Mouse (Mus musculus) limb, embryonic 10.5 days (tissue): Measurements from ENCODE around the gene Igfn1. TPM values are rescaled to one million over a fixed set of nuclear protein-coding genes. Genes with fewer than 3 reads are reported as not detected.

Source experiments
- DNase-seq: peaks from one replicate; pipeline ENCODE4 v3.0.0-alpha.2; 2017; ENCODE audit warnings: low spot score
- H3K27ac ChIP-seq: fragments of 300-500 bp; sonication (generic); 2 replicates; pipeline ENCODE4 v1.5.1; 2016; ENCODE audit warnings: mild to moderate bottlenecking
- H3K27me3 ChIP-seq: fragments of 300-500 bp; sonication (generic); 2 replicates; pipeline ENCODE4 v1.6.1; 2016; ENCODE audit warnings: low read depth, mild to moderate bottlenecking; ENCODE audit not compliant: poor library complexity, severe bottlenecking
- H3K36me3 ChIP-seq: fragments of 300-500 bp; sonication (generic); 2 replicates; pipeline ENCODE4 v1.6.1; 2016; ENCODE audit warnings: mild to moderate bottlenecking, moderate library complexity
- H3K4me1 ChIP-seq: fragments of 300-500 bp; sonication (generic); 2 replicates; pipeline ENCODE4 v1.6.1; 2016
- H3K4me3 ChIP-seq: fragments of 300-500 bp; sonication (generic); 2 replicates; pipeline ENCODE4 v1.5.1; 2016; ENCODE audit warnings: mild to moderate bottlenecking, moderate library complexity
- H3K9me3 ChIP-seq: fragments of 300-500 bp; sonication (generic); replicated peaks from 2 replicates; pipeline ENCODE4 v1.6.1; 2016; ENCODE audit warnings: mild to moderate bottlenecking
- WGBS: fragments of 180-500 bp; shearing (Covaris S2); methylation state at CpG from one replicate; pipeline ENCODE4 v1.1.7; 2016; 5-methylcytosine and 5-hydroxymethylcytosine counted together
- polyA plus RNA-seq: library from polyadenylated mRNA; unstranded; fragments of >200 nt; fragmentation: Nextera tagmentation; extraction: Ambion mirVana; gene quantifications from 2 replicates; pipeline ENCODE4 v1.2.1, GENCODE M21; 2016

The Igfn1 gene
- 0.04 TPM in 1 of 2 replicates, not detected in the other for polyA plus RNA-seq

- 67% methylated on average over 3 of the region's 3 CpGs for WGBS
Measured at GRCm38 (mm10) chr1:136006292-136006748, at the start of gene Igfn1. TSS of gene Igfn1 (minus strand) at chr1:136006342.

GRCm38 (mm10) chr1:136055771-136056170 is 49.6 kb upstream of the Igfn1 start:
- peaks cover 39% of the 10 kb centered on the region for H3K27me3 ChIP-seq
- 82% methylated on average over 3 of the region's 3 CpGs for WGBS
- peaks cover 18% of the 10 kb centered on the region for H3K4me1 ChIP-seq
- H3K27ac ChIP-seq = no peak overlapping the region
- DNase-seq = no peak
- no peak overlapping the region for H3K4me3 ChIP-seq
- no peaks in the 10 kb centered on the region for H3K9me3 ChIP-seq
- H3K36me3 ChIP-seq = no peaks in the 10 kb centered on the region

More at GRCm38 (mm10) chr1:136006292-136006748, at the start of gene Igfn1:
- H3K36me3 ChIP-seq = no peaks in the 10 kb centered on the region
- H3K27ac ChIP-seq = no peak within 1 kb of the TSS
- peak within 1 kb of the TSS; percentile 53 for H3K4me3 ChIP-seq
- peaks cover 10% of the 10 kb centered on the region for H3K4me1 ChIP-seq
- H3K9me3 ChIP-seq = no peaks in the 10 kb centered on the region
- peaks cover 25% of the 10 kb centered on the region for H3K27me3 ChIP-seq
- DNase-seq = no peak

GRCm38 (mm10) chr1:136052547-136052946 is 46.4 kb upstream of the Igfn1 start, which contains the start of gene Cacna1s:
TSS of gene Cacna1s (plus strand) at chr1:136052750.
- no peak for DNase-seq
- peaks cover 64% of the 10 kb centered on the region for H3K27me3 ChIP-seq
- H3K4me3 ChIP-seq = no peak within 1 kb of the TSS
- peaks cover 23% of the 10 kb centered on the region for H3K4me1 ChIP-seq
- H3K36me3 ChIP-seq = no peaks in the 10 kb centered on the region
- 28% methylated on average over 11 of the region's 11 CpGs for WGBS
- no peaks in the 10 kb centered on the region for H3K9me3 ChIP-seq
- H3K27ac ChIP-seq = no peak within 1 kb of the TSS

DNA sequence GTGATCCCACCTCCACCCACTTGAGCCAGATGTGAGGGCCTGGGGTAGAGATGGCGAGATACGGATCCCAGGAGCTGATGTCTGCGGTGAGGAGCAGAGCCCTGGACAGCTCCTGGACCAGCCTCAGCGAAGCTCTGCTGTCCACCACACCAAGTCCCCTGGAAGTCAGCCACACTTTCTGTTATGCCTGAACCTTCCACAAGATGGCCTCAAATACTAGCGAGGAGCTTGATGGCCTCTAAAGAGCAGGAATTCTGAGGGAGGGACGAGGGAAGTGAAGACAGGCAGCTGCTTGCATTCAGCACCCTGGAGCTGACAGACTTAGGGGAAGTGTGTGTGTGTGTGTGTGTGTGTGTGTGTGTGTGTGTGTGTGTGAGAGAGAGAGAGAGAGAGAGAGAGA is 45.3 kb upstream of the Igfn1 start:
- Histone ChIP-seq H3K4me1 (peaks cover 21% of the 10 kb centered on the region), H3K27ac (no peak overlapping the region), H3K27me3 (peaks cover 72% of the 10 kb centered on the region), H3K4me3 (peak overlapping the region; percentile 46), H3K9me3 (no peaks in the 10 kb centered on the region), H3K36me3 (no peaks in the 10 kb centered on the region)
- 1% methylated on average over 6 of the region's 6 CpGs for whole genome bisulfite sequencing
- DNase-seq = peak; percentile 70

GRCm38 (mm10) chr1:136051013-136051315 is 44.8 kb upstream of the Igfn1 start:
- Histone ChIP-seq H3K27me3 (peaks cover 72% of the 10 kb centered on the region), H3K36me3 (no peaks in the 10 kb centered on the region), H3K9me3 (no peaks in the 10 kb centered on the region), H3K4me1 (peaks cover 21% of the 10 kb centered on the region), H3K4me3 (peak overlapping the region; percentile 46), H3K27ac (no peak overlapping the region)
- DNase-seq = peak; percentile 44
- WGBS = 2% methylated on average over 36 of the region's 36 CpGs

DNA sequence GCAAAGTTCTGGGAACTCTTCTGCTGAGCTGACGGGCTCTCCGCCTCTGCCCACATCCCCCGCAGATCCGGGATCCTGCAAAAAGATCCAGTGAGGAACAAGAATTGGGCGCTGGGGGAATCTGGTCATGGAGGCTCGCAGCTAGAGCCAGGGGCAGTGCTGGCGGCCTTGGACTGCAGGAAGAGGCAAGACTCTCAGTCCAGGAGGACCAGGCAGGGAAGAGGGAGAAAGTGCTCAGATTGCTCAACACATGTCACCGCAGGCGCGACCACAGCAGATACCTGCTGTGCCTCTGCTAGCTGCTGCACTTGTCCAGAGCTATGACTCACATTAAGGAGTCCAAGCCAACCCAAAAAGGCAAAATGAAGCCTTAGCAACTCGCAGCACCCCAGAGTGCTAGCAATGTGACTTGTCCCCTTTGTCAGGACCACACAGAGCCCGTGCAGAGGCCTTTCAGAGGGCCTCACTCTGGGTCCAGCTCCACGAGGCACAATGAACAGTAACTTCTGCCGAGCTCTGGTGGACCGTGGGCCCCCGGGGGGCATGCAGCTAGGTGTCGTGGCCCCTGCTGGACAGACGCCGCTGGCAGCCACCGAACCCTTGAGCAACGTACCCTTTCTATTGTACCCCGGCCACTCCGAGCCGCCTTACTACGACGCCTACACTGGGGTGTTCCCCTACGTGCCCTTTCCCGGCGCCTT is 44.3 kb upstream of the Igfn1 start, which contains the start of gene Ascl5:
Gene Ascl5 (plus strand): TSS at position 493 of the 701 bp plus-strand sequence.
- H3K4me1 ChIP-seq = peaks cover 21% of the 10 kb centered on the region
- no peaks in the 10 kb centered on the region for H3K9me3 ChIP-seq
- peak within 1 kb of the TSS; percentile 46 for H3K4me3 ChIP-seq
- peak; percentile 36 for DNase-seq
- peaks cover 72% of the 10 kb centered on the region for H3K27me3 ChIP-seq
- H3K36me3 ChIP-seq = no peaks in the 10 kb centered on the region
- H3K27ac ChIP-seq = no peak within 1 kb of the TSS
- WGBS = 22% methylated on average over 29 of the region's 29 CpGs

- H3K9me3 ChIP-seq = no peaks in the 10 kb centered on the region
- peaks cover 21% of the 10 kb centered on the region for H3K4me1 ChIP-seq
- WGBS = 75% methylated on average over 9 of the region's 9 CpGs
- H3K27me3 ChIP-seq = peaks cover 58% of the 10 kb centered on the region
- H3K4me3 ChIP-seq = no peak overlapping the region
- no peak overlapping the region for H3K27ac ChIP-seq
- no peak for DNase-seq
- H3K36me3 ChIP-seq = no peaks in the 10 kb centered on the region
Measured at GRCm38 (mm10) chr1:136047894-136048293, 41.8 kb upstream of the Igfn1 start.

GRCm38 (mm10) chr1:136047432-136047831 is 41.3 kb upstream of the Igfn1 start:
- no peaks in the 10 kb centered on the region for H3K9me3 ChIP-seq
- no peak for DNase-seq
- no peak overlapping the region for H3K4me3 ChIP-seq
- peaks cover 58% of the 10 kb centered on the region for H3K27me3 ChIP-seq
- no peaks in the 10 kb centered on the region for H3K36me3 ChIP-seq
- WGBS = 2% methylated on average over 2 of the region's 2 CpGs
- peaks cover 18% of the 10 kb centered on the region for H3K4me1 ChIP-seq
- no peak overlapping the region for H3K27ac ChIP-seq

DNA sequence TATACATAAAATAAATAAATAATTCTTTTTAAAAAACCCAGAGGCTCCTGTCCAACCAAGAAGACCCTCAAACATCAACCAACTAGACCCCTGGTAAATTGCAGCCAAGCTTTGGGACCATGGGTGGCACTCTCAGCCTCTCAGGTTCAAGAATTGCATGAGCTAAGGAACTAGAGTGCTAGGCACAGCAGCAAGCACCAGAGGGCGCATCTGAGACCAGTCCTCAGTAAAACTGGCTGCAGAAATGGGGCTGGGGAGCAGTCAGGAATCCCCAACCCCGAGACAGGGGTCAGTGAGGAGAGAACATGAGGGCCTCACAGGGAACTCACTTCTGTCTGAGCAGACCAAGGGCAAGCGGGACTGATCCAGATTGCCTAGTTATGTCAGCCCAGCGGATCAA is 39.6 kb upstream of the Igfn1 start:
- Histone ChIP-seq H3K36me3 (no peaks in the 10 kb centered on the region), H3K4me1 (peaks cover 16% of the 10 kb centered on the region), H3K4me3 (no peak overlapping the region), H3K27me3 (peaks cover 57% of the 10 kb centered on the region), H3K9me3 (no peaks in the 10 kb centered on the region), H3K27ac (no peak overlapping the region)
- WGBS = 13% methylated on average over 4 of the region's 4 CpGs
- peak; percentile 71 for DNase-seq

GRCm38 (mm10) chr1:136040874-136041273 is 34.7 kb upstream of the Igfn1 start:
- DNase-seq = no peak
- Histone ChIP-seq H3K4me1 (peaks cover 20% of the 10 kb centered on the region; the same call in 1 of the 2 replicates), H3K4me3 (no peak overlapping the region), H3K27ac (no peak overlapping the region), H3K9me3 (no peaks in the 10 kb centered on the region), H3K36me3 (peaks cover 2% of the 10 kb centered on the region), H3K27me3 (peaks cover 39% of the 10 kb centered on the region)
- 34% methylated on average over 4 of the region's 4 CpGs for WGBS

DNA sequence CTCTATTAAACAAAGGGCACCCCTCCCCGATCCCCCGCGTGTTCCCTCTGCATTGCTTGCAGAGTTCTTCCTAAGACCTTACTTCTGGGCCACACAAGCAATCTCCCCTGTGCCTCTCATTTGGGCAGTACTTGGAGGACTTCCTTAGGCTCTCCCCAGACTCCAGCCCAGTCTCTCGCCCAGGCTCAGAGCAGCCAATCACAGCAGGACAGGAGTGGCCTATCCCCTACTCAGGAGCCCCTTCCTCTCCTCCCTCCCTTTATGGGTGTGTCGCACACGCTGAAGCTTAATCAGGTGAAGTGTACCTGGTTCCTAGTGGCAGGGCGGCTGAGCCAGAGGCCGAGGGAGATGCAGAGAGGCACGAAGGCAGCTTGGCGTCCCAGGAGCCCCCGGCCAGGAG is 34.3 kb upstream of the Igfn1 start:
- 13% methylated on average over 11 of the region's 11 CpGs for WGBS
- H3K27me3 ChIP-seq = peaks cover 39% of the 10 kb centered on the region
- peaks cover 6% of the 10 kb centered on the region for H3K36me3 ChIP-seq
- H3K9me3 ChIP-seq = no peaks in the 10 kb centered on the region
- no peak overlapping the region for H3K4me3 ChIP-seq
- H3K4me1 ChIP-seq = peaks cover 20% of the 10 kb centered on the region; the same call in 1 of the 2 replicates
- DNase-seq = no peak
- H3K27ac ChIP-seq = no peak overlapping the region

- Histone ChIP-seq H3K27me3 (peaks cover 39% of the 10 kb centered on the region), H3K36me3 (peaks cover 21% of the 10 kb centered on the region), H3K27ac (no peak overlapping the region), H3K9me3 (no peaks in the 10 kb centered on the region), H3K4me1 (peaks cover 20% of the 10 kb centered on the region; the same call in 1 of the 2 replicates), H3K4me3 (no peak overlapping the region)
- DNase-seq = no peak
- 81% methylated on average over 5 of the region's 5 CpGs for WGBS
Measured at GRCm38 (mm10) chr1:136038746-136039538, 32.8 kb upstream of the Igfn1 start.

DNA sequence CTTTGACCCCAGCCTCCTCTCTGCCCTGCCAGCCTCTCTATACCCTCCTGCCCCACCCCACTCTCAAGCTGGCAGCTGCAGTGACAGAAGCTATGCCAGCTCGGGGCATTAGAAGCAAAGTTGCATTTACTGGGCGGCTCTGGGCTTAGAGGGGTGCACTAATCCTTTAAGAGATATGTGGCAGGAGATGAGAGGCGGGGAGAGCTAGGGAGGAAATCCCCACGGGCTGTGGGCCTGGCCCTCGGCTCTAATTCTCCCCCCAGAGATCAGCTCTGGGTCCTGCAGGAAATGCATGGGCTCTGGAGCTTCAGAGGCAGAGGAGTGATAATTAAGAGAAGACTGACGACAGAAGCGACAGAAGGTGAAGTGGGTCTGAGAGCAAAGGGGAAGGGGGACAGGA is 26.8 kb upstream of the Igfn1 start:
- peaks cover 81% of the 10 kb centered on the region for H3K36me3 ChIP-seq
- DNase-seq = no peak
- H3K9me3 ChIP-seq = no peaks in the 10 kb centered on the region
- WGBS = 51% methylated on average over 7 of the region's 7 CpGs
- no peak overlapping the region for H3K4me3 ChIP-seq
- H3K4me1 ChIP-seq = peaks cover 26% of the 10 kb centered on the region
- no peaks in the 10 kb centered on the region for H3K27me3 ChIP-seq
- no peak overlapping the region for H3K27ac ChIP-seq
